Mouse (Mus musculus): ENCODE measurements around the gene Zswim4. TPM values are rescaled to one million over a fixed set of nuclear protein-coding genes. Genes with fewer than 3 reads are reported as not detected.
A peak's percentile ranks its signal among the peaks of the same experiment; 100 is the strongest.
"Not testable (repeated sequence)": the region's sequence is repeated elsewhere in the genome, so short reads cannot be mapped to it uniquely, and the experiment has no call there.

Gene Zswim4
- polyA plus RNA-seq (2015; fragmentation: Nextera tagmentation; extraction: Ambion mirVana): 7.6 and 9.7 TPM in 2 replicates

GRCm38 (mm10) chr8:84236998-84237473, at the start of gene Zswim4:
Zswim4 (minus strand) TSS chr8:84237055.
- ATAC-seq (replicated peaks; ENCODE audit: insufficient number of reproducible peaks, insufficient read depth, low FRiP score, low read depth): peak; percentile 98
- peak within 1 kb of the TSS; percentile 84 for H3K27ac ChIP-seq
- under 1% methylated on average over 35 of the region's 35 CpGs for WGBS

GRCm38 (mm10) chr8:84285665-84286064, 48.8 kb upstream of the Zswim4 start:
- not testable (repeated sequence) for H3K4me3 ChIP-seq; H3K4me1 ChIP-seq (replicated peaks); H3K9me3 ChIP-seq (replicated peaks); H3K27me3 ChIP-seq; H3K36me3 ChIP-seq; H3K9ac ChIP-seq; H3K27ac ChIP-seq; H3K4me2 ChIP-seq; ATAC-seq (replicated peaks; ENCODE audit: insufficient number of reproducible peaks, insufficient read depth, low FRiP score, low read depth)
- 47% methylated on average over 5 of the region's 5 CpGs for WGBS

More at GRCm38 (mm10) chr8:84236998-84237473, at the start of gene Zswim4:
- Histone ChIP-seq H3K9me3 (replicated peaks) (no peaks in the 10 kb centered on the region), H3K9ac (peak within 1 kb of the TSS; percentile 97), H3K27me3 (no peaks in the 10 kb centered on the region), H3K4me3 (peak within 1 kb of the TSS; percentile 96), H3K4me2 (peak within 1 kb of the TSS; percentile 92), H3K4me1 (replicated peaks) (peaks cover 34% of the 10 kb centered on the region), H3K36me3 (peaks cover 6% of the 10 kb centered on the region; the same call in 1 of the 2 replicates)

GRCm38 (mm10) chr8:84284608-84285063, 47.8 kb upstream of the Zswim4 start:
- Histone ChIP-seq H3K4me3 (peak overlapping the region; percentile 30), H3K27ac (peak overlapping the region; percentile 56), H3K9ac (0 out of 2 replicates have a peak overlapping the region, but pooled peaks have one; percentile 7), H3K9me3 (replicated peaks) (no peaks in the 10 kb centered on the region), H3K27me3 (no peaks in the 10 kb centered on the region), H3K4me1 (replicated peaks) (peaks cover 4% of the 10 kb centered on the region; the same call in 1 of the 2 replicates), H3K36me3 (no peaks in the 10 kb centered on the region), H3K4me2 (peak overlapping the region; percentile 38; the same call in 1 of the 2 replicates)
- ATAC-seq (replicated peaks; ENCODE audit: insufficient number of reproducible peaks, insufficient read depth, low FRiP score, low read depth): no peak
- 17% methylated on average over 9 of the region's 9 CpGs for WGBS

GRCm38 (mm10) chr8:84280777-84281176, 43.9 kb upstream of the Zswim4 start:
- 53% methylated on average over 10 of the region's 10 CpGs for WGBS

GRCm38 (mm10) chr8:84276447-84276846, 39.6 kb upstream of the Zswim4 start:
- no peaks in the 10 kb centered on the region for H3K9me3 ChIP-seq (replicated peaks)
- H3K4me1 ChIP-seq (replicated peaks): no peaks in the 10 kb centered on the region
- ATAC-seq (replicated peaks; ENCODE audit: insufficient number of reproducible peaks, insufficient read depth, low FRiP score, low read depth): no peak
- WGBS: 67% methylated on average over 1 of the region's 1 CpGs
- H3K27ac ChIP-seq: no peak overlapping the region
- H3K4me3 ChIP-seq: no peak overlapping the region
- H3K4me2 ChIP-seq: no peak overlapping the region
- no peaks in the 10 kb centered on the region for H3K27me3 ChIP-seq
- no peak overlapping the region for H3K9ac ChIP-seq
- H3K36me3 ChIP-seq: no peaks in the 10 kb centered on the region

More at GRCm38 (mm10) chr8:84280777-84281176, 43.9 kb upstream of the Zswim4 start:
- H3K4me2 ChIP-seq: no peak overlapping the region
- H3K27ac ChIP-seq: no peak overlapping the region
- H3K9me3 ChIP-seq (replicated peaks): no peaks in the 10 kb centered on the region
- H3K36me3 ChIP-seq: no peaks in the 10 kb centered on the region
- ATAC-seq (replicated peaks; ENCODE audit: insufficient number of reproducible peaks, insufficient read depth, low FRiP score, low read depth): no peak
- no peak overlapping the region for H3K9ac ChIP-seq
- H3K27me3 ChIP-seq: no peaks in the 10 kb centered on the region
- H3K4me1 ChIP-seq (replicated peaks): peaks cover 4% of the 10 kb centered on the region; the same call in 1 of the 2 replicates
- H3K4me3 ChIP-seq: no peak overlapping the region

- H3K4me2 ChIP-seq: no peak overlapping the region
- no peak overlapping the region for H3K9ac ChIP-seq
- H3K27me3 ChIP-seq: no peaks in the 10 kb centered on the region
- 71% methylated on average over 3 of the region's 3 CpGs for WGBS
- no peak overlapping the region for H3K27ac ChIP-seq
- no peak overlapping the region for H3K4me3 ChIP-seq
- no peak for ATAC-seq (replicated peaks; ENCODE audit: insufficient number of reproducible peaks, insufficient read depth, low FRiP score, low read depth)
- no peaks in the 10 kb centered on the region for H3K36me3 ChIP-seq
- peaks cover 8% of the 10 kb centered on the region for H3K4me1 ChIP-seq (replicated peaks)
- H3K9me3 ChIP-seq (replicated peaks): no peaks in the 10 kb centered on the region
Measured at GRCm38 (mm10) chr8:84273968-84274367, 37.1 kb upstream of the Zswim4 start.

GRCm38 (mm10) chr8:84272302-84272701, 35.4 kb upstream of the Zswim4 start:
- no peak overlapping the region for H3K9ac ChIP-seq

GRCm38 (mm10) chr8:84269950-84270773, 33.3 kb upstream of the Zswim4 start, which contains the start of gene Ccdc130:
Ccdc130 (minus strand) TSS chr8:84270380.
- Histone ChIP-seq H3K27me3 (no peaks in the 10 kb centered on the region), H3K4me1 (replicated peaks) (peaks cover 8% of the 10 kb centered on the region), H3K4me3 (peak within 1 kb of the TSS; percentile 84), H3K36me3 (peaks cover 10% of the 10 kb centered on the region; the same call in 1 of the 2 replicates), H3K27ac (peak within 1 kb of the TSS; percentile 66), H3K9ac (peak within 1 kb of the TSS; percentile 82), H3K9me3 (replicated peaks) (no peaks in the 10 kb centered on the region), H3K4me2 (peak within 1 kb of the TSS; percentile 80)
- under 1% methylated on average over 44 of the region's 44 CpGs for WGBS
- ATAC-seq (replicated peaks; ENCODE audit: insufficient number of reproducible peaks, insufficient read depth, low FRiP score, low read depth): peak; percentile 100

More at GRCm38 (mm10) chr8:84272302-84272701, 35.4 kb upstream of the Zswim4 start:
- WGBS: 66% methylated on average over 4 of the region's 4 CpGs
- Histone ChIP-seq H3K27ac (no peak overlapping the region), H3K4me1 (replicated peaks) (peaks cover 8% of the 10 kb centered on the region), H3K36me3 (no peaks in the 10 kb centered on the region), H3K4me2 (no peak overlapping the region), H3K27me3 (no peaks in the 10 kb centered on the region), H3K9me3 (replicated peaks) (no peaks in the 10 kb centered on the region), H3K4me3 (no peak overlapping the region)
- ATAC-seq (replicated peaks; ENCODE audit: insufficient number of reproducible peaks, insufficient read depth, low FRiP score, low read depth): no peak

GRCm38 (mm10) chr8:84261098-84261497, 24.2 kb upstream of the Zswim4 start:
- ATAC-seq (replicated peaks; ENCODE audit: insufficient number of reproducible peaks, insufficient read depth, low FRiP score, low read depth): no peak
- H3K4me1 ChIP-seq (replicated peaks): peaks cover 13% of the 10 kb centered on the region
- peaks cover 67% of the 10 kb centered on the region for H3K36me3 ChIP-seq
- H3K27ac ChIP-seq: no peak overlapping the region
- H3K9me3 ChIP-seq (replicated peaks): no peaks in the 10 kb centered on the region
- no peak overlapping the region for H3K4me3 ChIP-seq
- WGBS: 89% methylated on average over 4 of the region's 4 CpGs
- H3K4me2 ChIP-seq: no peak overlapping the region
- H3K27me3 ChIP-seq: no peaks in the 10 kb centered on the region
- H3K9ac ChIP-seq: no peak overlapping the region

- WGBS: 0% methylated on average over 64 of the region's 64 CpGs
- H3K27me3 ChIP-seq: no peaks in the 10 kb centered on the region
Measured at GRCm38 (mm10) chr8:84256822-84257610, 20.2 kb upstream of the Zswim4 start, which contains the start of gene Mri1. Mri1 (minus strand) TSS chr8:84257326.

GRCm38 (mm10) chr8:84256458-84256821, 19.6 kb upstream of the Zswim4 start:
- WGBS: 12% methylated on average over 6 of the region's 6 CpGs
- Histone ChIP-seq H3K36me3 (peaks cover 64% of the 10 kb centered on the region), H3K27ac (peak overlapping the region; percentile 92), H3K27me3 (no peaks in the 10 kb centered on the region), H3K9me3 (replicated peaks) (no peaks in the 10 kb centered on the region), H3K4me3 (peak overlapping the region; percentile 83), H3K9ac (peak overlapping the region; percentile 85), H3K4me1 (replicated peaks) (peaks cover 17% of the 10 kb centered on the region), H3K4me2 (peak overlapping the region; percentile 98)
- peak; percentile 16; the same call in 1 of the 2 replicates for ATAC-seq (replicated peaks; ENCODE audit: insufficient number of reproducible peaks, insufficient read depth, low FRiP score, low read depth)

More at GRCm38 (mm10) chr8:84256822-84257610, 20.2 kb upstream of the Zswim4 start, which contains the start of gene Mri1:
- peak; percentile 86 for ATAC-seq (replicated peaks; ENCODE audit: insufficient number of reproducible peaks, insufficient read depth, low FRiP score, low read depth)
- H3K4me3 ChIP-seq: peak within 1 kb of the TSS; percentile 83
- H3K9me3 ChIP-seq (replicated peaks): no peaks in the 10 kb centered on the region
- peak within 1 kb of the TSS; percentile 98 for H3K4me2 ChIP-seq
- peak within 1 kb of the TSS; percentile 85 for H3K9ac ChIP-seq
- peak within 1 kb of the TSS; percentile 92 for H3K27ac ChIP-seq
- H3K4me1 ChIP-seq (replicated peaks): peaks cover 17% of the 10 kb centered on the region
- H3K36me3 ChIP-seq: peaks cover 64% of the 10 kb centered on the region

All from heart, embryonic 15.5 days (tissue).